Mouse (Mus musculus): ENCODE results near the gene Olfr1347. TPM values are rescaled to one million over a fixed set of nuclear protein-coding genes. Genes with fewer than 3 reads are reported as not detected.

Gene Olfr1347
- polyA plus RNA-seq, 1 experiment from 2014 or later, result not detected

DNA sequence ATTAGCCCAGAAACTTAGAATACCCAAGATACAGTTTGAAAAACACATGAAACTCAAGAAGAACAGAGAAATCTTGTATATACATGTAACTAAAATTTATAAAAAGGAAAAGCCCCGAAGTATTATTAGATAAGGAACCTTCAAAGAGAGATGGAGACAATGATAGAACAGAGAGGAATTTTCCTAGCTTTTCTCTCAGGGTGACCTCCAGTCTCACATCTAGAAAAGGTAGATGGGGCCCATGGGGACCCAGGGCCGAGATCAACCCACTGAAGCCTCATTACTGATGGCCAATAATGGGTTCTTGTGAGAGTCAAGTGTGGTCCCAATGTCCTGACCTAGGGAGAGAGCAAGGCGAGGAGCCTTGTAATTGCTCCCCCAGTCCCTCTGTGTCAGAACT lies 61.2 kb downstream of the Olfr1347 start, which contains the start of gene Olfr1344:
Gene Olfr1344 (plus strand): TSS at position 301 of the 400 bp plus-strand sequence.
- Histone ChIP-seq H3K27me3 (no peaks in the 10 kb centered on the region), H3K27ac (no peak within 1 kb of the TSS), H3K4me1 (no peaks in the 10 kb centered on the region), H3K36me3 (no peaks in the 10 kb centered on the region), H3K4me3 (replicated peaks) (no peak within 1 kb of the TSS), H3K4me2 (no peak within 1 kb of the TSS), H3K9me3 (replicated peaks) (no peaks in the 10 kb centered on the region), H3K9ac (no peak within 1 kb of the TSS)
- no peak for ATAC-seq (replicated peaks; ENCODE audit: low FRiP score)
- WGBS, result 73% methylated on average over 3 of the region's 3 CpGs

Other genes with a start within 250 kb of the Olfr1347 start
- gene Epp13, start 247.0 kb downstream of the Olfr1347 start, polyA plus RNA-seq (2015; fragmentation: Nextera tagmentation; extraction: Ambion mirVana), result not detected in 2 replicates
- 5.9 and 6.3 TPM in 2 replicates for gene Zfp667, start 213.2 kb downstream of the Olfr1347 start, polyA plus RNA-seq (2015; fragmentation: Nextera tagmentation; extraction: Ambion mirVana)
- 5.1 and 6.2 TPM in 2 replicates for gene Zfp583, start 168.5 kb downstream of the Olfr1347 start, polyA plus RNA-seq (2015; fragmentation: Nextera tagmentation; extraction: Ambion mirVana)
- gene Gm3854, start 156.0 kb downstream of the Olfr1347 start, polyA plus RNA-seq (2015; fragmentation: Nextera tagmentation; extraction: Ambion mirVana), result 2.3 and 2.4 TPM in 2 replicates
- gene Zfp78, start 136.5 kb downstream of the Olfr1347 start, polyA plus RNA-seq (2015; fragmentation: Nextera tagmentation; extraction: Ambion mirVana), result 1.7 and 2.5 TPM in 2 replicates
- 7.8 and 8.3 TPM in 2 replicates for gene Zfp28, start 116.5 kb downstream of the Olfr1347 start, polyA plus RNA-seq (2015; fragmentation: Nextera tagmentation; extraction: Ambion mirVana)
- gene Smim17, start 101.0 kb downstream of the Olfr1347 start, polyA plus RNA-seq (2015; fragmentation: Nextera tagmentation; extraction: Ambion mirVana), result 0.04 and 0.17 TPM in 2 replicates
- gene Gm20715, start 89.5 kb downstream of the Olfr1347 start, polyA plus RNA-seq (2015; fragmentation: Nextera tagmentation; extraction: Ambion mirVana), result not detected in 2 replicates
- not detected in 2 replicates for gene Olfr1344, start 61.1 kb downstream of the Olfr1347 start, polyA plus RNA-seq (2015; fragmentation: Nextera tagmentation; extraction: Ambion mirVana)
- gene Olfr1336, start 43.6 kb downstream of the Olfr1347 start, polyA plus RNA-seq (2015; fragmentation: Nextera tagmentation; extraction: Ambion mirVana), result not detected in 2 replicates
- not detected in 2 replicates for gene Olfr1346, start 32.7 kb downstream of the Olfr1347 start, polyA plus RNA-seq (2015; fragmentation: Nextera tagmentation; extraction: Ambion mirVana)
- gene Olfr5, start 12.8 kb downstream of the Olfr1347 start, polyA plus RNA-seq (2015; fragmentation: Nextera tagmentation; extraction: Ambion mirVana), result not detected in 2 replicates
- gene Olfr1348, start 9.0 kb upstream of the Olfr1347 start, polyA plus RNA-seq (2015; fragmentation: Nextera tagmentation; extraction: Ambion mirVana), result not detected in 2 replicates
- gene Olfr1349, start 23.2 kb upstream of the Olfr1347 start, polyA plus RNA-seq (2015; fragmentation: Nextera tagmentation; extraction: Ambion mirVana), result not detected in 2 replicates
- gene Olfr1350, start 65.1 kb upstream of the Olfr1347 start, polyA plus RNA-seq (2015; fragmentation: Nextera tagmentation; extraction: Ambion mirVana), result not detected in 2 replicates
- 4.0 TPM in 2 replicates for gene Zim1, start 196.7 kb upstream of the Olfr1347 start, polyA plus RNA-seq (2015; fragmentation: Nextera tagmentation; extraction: Ambion mirVana)
- gene Peg3, start 230.7 kb upstream of the Olfr1347 start, polyA plus RNA-seq (2015; fragmentation: Nextera tagmentation; extraction: Ambion mirVana), result 164 and 168 TPM in 2 replicates
- 5.1 and 7.3 TPM in 2 replicates for gene Usp29, start 230.8 kb upstream of the Olfr1347 start, polyA plus RNA-seq (2015; fragmentation: Nextera tagmentation; extraction: Ambion mirVana)